Mouse (Mus musculus) heart, embryonic 14.5 days (tissue): ENCODE measurements around the gene Gm5767. TPM values are rescaled to one million over a fixed set of nuclear protein-coding genes. Genes with fewer than 3 reads are reported as not detected.
A peak's percentile ranks its signal among the peaks of the same experiment; 100 is the strongest.

Source experiments
- ATAC-seq: fragments of 200-750 bp; cut with Nextera tagmentation; 2 replicates; pipeline ENCODE4 v1.8.0; 2017; ENCODE audit warnings: low read depth, moderate TSS enrichment; ENCODE audit not compliant: insufficient number of reproducible peaks, insufficient read depth, low FRiP score
- H3K27ac ChIP-seq, 2 experiments: fragments of 200-500 bp in 1 of 2; fragments of 300-500 bp in 1 of 2; sonication (generic) in 1 of 2; replicated peaks in 1 of 2; 2 replicates each; pipeline ENCODE4 v1.5.1; 2012 to 2014; ENCODE audit warnings: low read depth in 2 of 2, low read length in 2 of 2, control low read depth in 1 of 2, mild to moderate bottlenecking in 1 of 2, mixed read lengths in 1 of 2; ENCODE audit not compliant: control insufficient read depth in 1 of 2, insufficient read depth in 1 of 2
- H3K27me3 ChIP-seq: fragments of 300-500 bp; sonication (generic); 2 replicates; pipeline ENCODE4 v1.6.1; 2014; ENCODE audit warnings: mild to moderate bottlenecking, low read length, control low read depth; ENCODE audit not compliant: control insufficient read depth, insufficient read depth
- H3K36me3 ChIP-seq: fragments of 300-500 bp; sonication (generic); 2 replicates; pipeline ENCODE4 v1.6.1; 2014; ENCODE audit warnings: mild to moderate bottlenecking, control low read depth, low read length, mixed read lengths; ENCODE audit not compliant: control insufficient read depth, insufficient read depth
- H3K4me1 ChIP-seq, 2 experiments: fragments of 200-500 bp in 1 of 2; fragments of 300-500 bp in 1 of 2; sonication (generic) in 1 of 2; 2 replicates each; pipeline ENCODE4 v1.6.1; 2012 to 2014; ENCODE audit warnings: low read length in 2 of 2, control low read depth in 1 of 2, mixed read lengths in 1 of 2; ENCODE audit not compliant: control insufficient read depth in 2 of 2, insufficient read depth in 2 of 2
- H3K4me2 ChIP-seq: fragments of 300-500 bp; sonication (generic); 2 replicates; pipeline ENCODE4 v1.6.1; 2014; ENCODE audit warnings: mild to moderate bottlenecking, low read length
- H3K4me3 ChIP-seq, 2 experiments: fragments of 200-500 bp in 1 of 2; fragments of 300-500 bp in 1 of 2; sonication (generic) in 1 of 2; 2 replicates each; pipeline ENCODE4 v1.5.1; 2012 to 2014; ENCODE audit warnings: low read length in 2 of 2, mild to moderate bottlenecking in 2 of 2, control low read depth in 1 of 2, low read depth in 1 of 2, moderate library complexity in 1 of 2; ENCODE audit not compliant: control insufficient read depth in 1 of 2, insufficient read depth in 1 of 2
- H3K9ac ChIP-seq: fragments of 300-500 bp; sonication (generic); 2 replicates; pipeline ENCODE4 v1.6.1; 2014; ENCODE audit warnings: mild to moderate bottlenecking, low read length
- H3K9me3 ChIP-seq: fragments of 300-500 bp; sonication (generic); 2 replicates; pipeline ENCODE4 v1.6.1; 2016; ENCODE audit warnings: low read length, control low read depth; ENCODE audit not compliant: control insufficient read depth
- WGBS: fragments of 180-500 bp; shearing (Covaris S2); extraction: QIAGEN DNeasy Blood & Tissue Kit; methylation state at CpG from one replicate; pipeline ENCODE4 v1.1.7; 2014; 5-methylcytosine and 5-hydroxymethylcytosine counted together
- polyA plus RNA-seq: library from polyadenylated mRNA; unstranded; fragments of >200 nt; fragmentation: Nextera tagmentation; extraction: Ambion mirVana; gene quantifications from 2 replicates; pipeline ENCODE4 v1.2.1, GENCODE M21; 2014

The Gm5767 gene
- polyA plus RNA-seq = not detected in 2 replicates

DNA sequence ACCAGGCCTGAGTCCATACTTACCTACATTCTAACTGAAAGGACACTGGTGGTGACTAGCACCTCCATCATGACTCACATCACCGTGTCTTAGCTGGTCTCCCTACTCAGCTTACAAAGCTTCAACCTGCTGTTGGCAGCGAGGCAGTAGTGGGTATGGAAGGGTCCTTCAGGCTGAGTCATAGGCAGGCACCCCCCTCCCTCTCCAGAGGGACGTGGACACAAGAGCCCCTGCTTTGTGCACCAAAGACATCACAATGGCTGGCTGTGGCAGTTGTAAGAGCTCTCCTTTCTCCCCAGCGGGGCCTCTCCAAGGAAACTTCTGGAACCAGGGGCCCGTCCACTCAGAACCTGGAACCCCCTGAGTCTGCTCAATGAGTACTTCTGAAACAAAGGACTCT, at the start of gene Gm5767:
TSS of gene Gm5767 (plus strand) at position 301 of the 400 bp plus-strand sequence.
- WGBS = 76% methylated on average over 5 of the region's 5 CpGs
- no peak within 1 kb of the TSS for H3K4me2 ChIP-seq
- no peak within 1 kb of the TSS for H3K27ac ChIP-seq
- H3K27me3 ChIP-seq = no peaks in the 10 kb centered on the region
- H3K36me3 ChIP-seq = no peaks in the 10 kb centered on the region
- H3K4me1 ChIP-seq = peaks cover 0 to 2% of the 10 kb centered on the region in 2 experiments; a peak in 1 of 4 replicates
- ATAC-seq = no peak
- no peak within 1 kb of the TSS for H3K9ac ChIP-seq
- no peaks in the 10 kb centered on the region for H3K9me3 ChIP-seq
- no peak within 1 kb of the TSS for H3K4me3 ChIP-seq

DNA sequence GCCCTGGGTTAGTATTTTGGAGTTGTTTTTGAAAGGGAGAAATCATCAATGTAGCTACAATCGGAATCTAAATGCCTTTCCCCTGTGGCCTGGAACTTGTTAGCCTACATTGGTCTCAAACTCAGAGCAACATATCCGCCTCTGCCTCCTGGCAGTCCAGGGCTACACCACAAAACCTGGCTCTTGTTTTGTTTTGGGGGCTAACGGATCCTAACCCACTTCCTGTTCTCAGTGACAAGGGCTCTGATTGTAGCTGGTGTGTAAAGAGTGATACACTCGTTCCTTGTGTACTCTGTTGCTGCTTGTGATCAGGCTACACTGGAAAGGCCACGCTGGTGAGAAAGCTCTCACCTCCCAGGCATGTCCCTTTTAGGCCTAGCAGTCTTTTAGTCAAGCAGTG, 49.1 kb upstream of the Gm5767 start:
- Histone ChIP-seq H3K4me1 (peaks cover 3 to 7% of the 10 kb centered on the region in 2 experiments), H3K36me3 (peaks cover 42% of the 10 kb centered on the region), H3K9ac (no peak overlapping the region), H3K4me2 (no peak overlapping the region), H3K4me3 (no peak overlapping the region), H3K27ac (no peak overlapping the region), H3K9me3 (no peaks in the 10 kb centered on the region), H3K27me3 (no peaks in the 10 kb centered on the region)
- WGBS = 83% methylated on average over 5 of the region's 5 CpGs
- no peak for ATAC-seq

GRCm38 (mm10) chr16:8636867-8637216, 43.7 kb upstream of the Gm5767 start:
- Histone ChIP-seq H3K4me2 (peak overlapping the region; percentile 82), H3K36me3 (peaks cover 35% of the 10 kb centered on the region), H3K4me3 (peak overlapping the region; percentile 69 to 83), H3K9ac (peak overlapping the region; percentile 84), H3K4me1 (peaks cover 10 to 24% of the 10 kb centered on the region in 2 experiments), H3K9me3 (no peaks in the 10 kb centered on the region), H3K27ac (peak overlapping the region; percentile 86 to 90), H3K27me3 (no peaks in the 10 kb centered on the region)
- ATAC-seq = peak; percentile 17; the same call in 1 of the 2 replicates
- under 1% methylated on average over 13 of the region's 13 CpGs for WGBS

- H3K27me3 ChIP-seq = no peaks in the 10 kb centered on the region
- H3K36me3 ChIP-seq = peaks cover 36% of the 10 kb centered on the region
- peak within 1 kb of the TSS; percentile 86 to 90 for H3K27ac ChIP-seq
- H3K9me3 ChIP-seq = no peaks in the 10 kb centered on the region
- H3K4me2 ChIP-seq = peak within 1 kb of the TSS; percentile 82
- under 1% methylated on average over 59 of the region's 59 CpGs for WGBS
- H3K4me1 ChIP-seq = peaks cover 10 to 24% of the 10 kb centered on the region in 2 experiments
- H3K9ac ChIP-seq = peak within 1 kb of the TSS; percentile 84
- peak within 1 kb of the TSS; percentile 69 to 83 for H3K4me3 ChIP-seq
- ATAC-seq = peak; percentile 84
These were observed 43.1 kb upstream of the Gm5767 start, which contains the start of the genes Pmm2 and Tmem186 for GRCm38 (mm10) chr16:8637217-8638051. Gene Pmm2, plus strand, starts transcription at chr16:8637674. Gene Tmem186, minus strand, starts transcription at chr16:8637712.

GRCm38 (mm10) chr16:8638131-8638530, 42.4 kb upstream of the Gm5767 start:
- Histone ChIP-seq H3K27ac (peak overlapping the region; percentile 86 to 90), H3K4me1 (peaks cover 10 to 24% of the 10 kb centered on the region in 2 experiments), H3K27me3 (no peaks in the 10 kb centered on the region), H3K9ac (peak overlapping the region; percentile 84), H3K4me2 (peak overlapping the region; percentile 82), H3K36me3 (peaks cover 35% of the 10 kb centered on the region), H3K9me3 (no peaks in the 10 kb centered on the region), H3K4me3 (peak overlapping the region; percentile 69 to 83)
- 38% methylated on average over 7 of the region's 7 CpGs for WGBS
- no peak for ATAC-seq

DNA sequence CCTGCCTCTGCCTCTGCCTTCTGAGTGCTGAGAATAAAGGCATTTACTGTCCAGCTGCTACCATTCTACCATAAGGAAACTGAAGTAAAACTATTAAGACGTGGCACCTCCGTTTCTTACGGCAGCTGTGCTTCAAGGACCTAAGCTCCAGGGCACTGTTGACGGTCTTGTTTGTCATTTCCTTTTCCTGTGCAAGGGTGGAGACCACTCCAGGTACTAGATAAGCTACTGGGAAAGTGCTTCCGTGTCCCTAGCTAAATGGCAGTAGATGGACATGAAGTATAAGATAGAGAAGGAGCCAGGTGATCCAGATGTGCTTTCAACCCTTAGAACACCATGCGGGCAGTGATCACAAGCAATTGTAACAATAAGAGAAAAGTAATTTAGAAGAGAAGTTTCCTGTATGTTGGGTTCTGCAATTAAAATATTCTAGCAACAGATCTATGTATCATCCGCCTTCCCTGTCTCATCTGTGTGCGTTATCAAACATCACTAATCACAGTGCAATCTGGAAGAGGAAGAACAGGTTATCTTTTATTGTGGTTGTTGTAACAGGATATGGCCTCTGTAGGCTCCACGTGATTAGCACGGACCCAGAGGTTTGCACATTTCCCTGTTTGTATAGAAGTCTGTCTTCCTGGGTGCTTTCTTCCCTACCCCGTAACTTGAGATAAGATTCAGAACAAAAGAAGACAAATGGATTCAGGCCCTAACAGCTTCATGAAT, 40.9 kb upstream of the Gm5767 start:
- WGBS = 79% methylated on average over 11 of the region's 11 CpGs
- H3K4me3 ChIP-seq = no peak overlapping the region
- H3K9me3 ChIP-seq = no peaks in the 10 kb centered on the region
- peaks cover 10 to 24% of the 10 kb centered on the region in 2 experiments for H3K4me1 ChIP-seq
- H3K27ac ChIP-seq = no peak overlapping the region
- no peak overlapping the region for H3K9ac ChIP-seq
- H3K36me3 ChIP-seq = peaks cover 39% of the 10 kb centered on the region
- H3K4me2 ChIP-seq = no peak overlapping the region
- no peak for ATAC-seq
- H3K27me3 ChIP-seq = no peaks in the 10 kb centered on the region

DNA sequence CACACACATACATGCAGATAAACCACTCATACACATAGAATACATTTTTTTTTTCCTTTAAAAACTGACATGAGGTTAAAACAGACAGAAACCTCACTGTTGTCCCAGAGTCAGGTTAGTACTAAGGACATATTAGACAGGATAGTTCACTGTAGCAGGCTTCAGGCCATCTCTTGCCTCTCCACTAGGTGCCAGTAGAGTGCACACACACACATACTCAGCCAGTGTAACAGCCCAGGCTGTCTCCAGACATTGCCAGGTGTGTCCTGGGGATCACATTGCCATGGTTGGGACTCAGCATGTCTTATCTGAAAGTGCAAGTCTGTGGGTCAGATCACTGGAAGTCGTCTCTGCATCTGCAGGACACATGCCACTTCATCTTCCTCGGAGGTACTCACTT, 36.7 kb upstream of the Gm5767 start:
- H3K36me3 ChIP-seq = peaks cover 67% of the 10 kb centered on the region

More for the DNA sequence above, 36.7 kb upstream of the Gm5767 start:
- no peak for ATAC-seq
- H3K4me2 ChIP-seq = no peak overlapping the region
- H3K27me3 ChIP-seq = no peaks in the 10 kb centered on the region
- H3K27ac ChIP-seq = no peak overlapping the region
- H3K4me3 ChIP-seq = no peak overlapping the region
- no peaks in the 10 kb centered on the region for H3K9me3 ChIP-seq
- 73% methylated on average over 2 of the region's 2 CpGs for WGBS
- H3K9ac ChIP-seq = no peak overlapping the region
- peaks cover 0 to 7% of the 10 kb centered on the region in 2 experiments; a peak in 2 of 4 replicates for H3K4me1 ChIP-seq
